ENCODE assay signal across 9 mouse cellular contexts in the genomic region with DNA sequence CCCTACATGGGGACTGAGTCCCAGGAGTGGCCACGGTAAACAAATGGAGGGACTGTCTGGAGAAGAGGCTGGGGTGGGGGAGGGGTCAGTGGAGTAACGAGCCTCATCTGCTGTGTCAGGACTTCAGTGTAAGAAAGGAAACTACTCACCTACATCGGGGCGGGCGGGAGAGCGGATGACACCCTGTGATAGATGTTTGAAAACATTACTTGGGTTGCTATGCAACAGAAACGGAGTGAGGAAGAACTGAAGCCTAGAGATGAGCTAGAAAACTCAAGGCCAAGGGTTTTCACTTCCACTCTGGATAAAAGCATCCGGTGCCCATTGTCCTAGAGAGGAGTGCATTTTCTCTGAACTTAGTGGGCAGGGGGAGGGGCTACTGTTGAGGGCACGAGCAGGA. TPM values are rescaled to one million over a fixed set of nuclear protein-coding genes. Genes with fewer than 3 reads are reported as not detected.
A peak's percentile ranks its signal among the peaks of the same experiment; 100 is the strongest.
DNase-seq lines count a peak whose midpoint lies in the region; ATAC-seq and TF ChIP-seq lines count a peak whose summit lies in the region.
"Had no signal": no experiment of that assay in that cellular context is flagged by ENCODE, and none has a peak within 500 bp of the region (broad histone marks: within the 10 kb centered on the region; RNA-seq: fewer than 3 reads in every experiment).

No protein-coding gene starts in this region.

- no peak for TF ChIP-seq CTCF in cerebellum, adult 2 months (IDR thresholded peaks at IDR 0.05; ENCODE audit: borderline replicate concordance, insufficient read depth, low read depth, low read length)

- no peaks in the 10 kb centered on the region for H3K9me3 ChIP-seq in neural tube, embryonic 11.5 days (ENCODE audit: control insufficient read depth, low read length)
- no peaks in the 10 kb centered on the region for H3K9me3 ChIP-seq in neural tube, embryonic 15.5 days (replicated peaks)

- 0 out of 2 replicates have a peak, but pooled peaks have one; percentile 45 for ATAC-seq in neural tube, embryonic 11.5 days (ENCODE audit: insufficient read depth, low FRiP score, low TSS enrichment)
- no peak for ATAC-seq in neural tube, embryonic 15.5 days (ENCODE audit: low FRiP score)
- no peak for ATAC-seq in cerebellum, adult (ENCODE audit: insufficient number of reproducible peaks, low FRiP score, low TSS enrichment)

- no peak overlapping the region for H3K9ac ChIP-seq in neural tube, embryonic 11.5 days (ENCODE audit: low read length)
- H3K9ac ChIP-seq in neural tube, embryonic 15.5 days (replicated peaks), result no peak overlapping the region

- no peak for DNase-seq in neural tube, embryonic 11.5 days (ENCODE audit: low spot score)
- DNase-seq in lung, postnatal 36 days, result peak; percentile 64
- peak; percentile 54 for DNase-seq in thymus, postnatal 14 days
- no peak for DNase-seq in cerebellum, adult 2 months
- DNase-seq: adrenal gland, adult 2 months had no signal

- H3K27ac ChIP-seq in neural tube, embryonic 11.5 days (ENCODE audit: low read depth, low read length), result no peak overlapping the region
- no peak overlapping the region for H3K27ac ChIP-seq in neural tube, embryonic 15.5 days (replicated peaks)
- peak overlapping the region; percentile 75 for H3K27ac ChIP-seq in brown adipose tissue, adult 24 weeks (replicated peaks; ENCODE audit: low read depth, low read length)
- H3K27ac ChIP-seq in cerebellum, adult 2 months (ENCODE audit: insufficient read depth, low read length), result no peak overlapping the region

- TF ChIP-seq POLR2A in cerebellum, adult 2 months (IDR thresholded peaks at IDR 0.05; ENCODE audit: borderline replicate concordance, insufficient read depth, low read length), result no peak

- H3K4me2 ChIP-seq in neural tube, embryonic 11.5 days (ENCODE audit: low read depth), result no peak overlapping the region
- no peak overlapping the region for H3K4me2 ChIP-seq in neural tube, embryonic 15.5 days
- H3K4me2 ChIP-seq: heart, embryonic 11.5 days had no signal

- no peaks in the 10 kb centered on the region for H3K36me3 ChIP-seq in neural tube, embryonic 11.5 days (ENCODE audit: control insufficient read depth, insufficient read depth, low read length)
- no peaks in the 10 kb centered on the region for H3K36me3 ChIP-seq in neural tube, embryonic 15.5 days

- H3K4me3 ChIP-seq in neural tube, embryonic 11.5 days (ENCODE audit: low read depth, low read length), result no peak overlapping the region
- no peak overlapping the region for H3K4me3 ChIP-seq in neural tube, embryonic 15.5 days (replicated peaks)
- H3K4me3 ChIP-seq in brown adipose tissue, adult 24 weeks (ENCODE audit: insufficient read depth, low read depth, low read length), result no peak overlapping the region
- H3K4me3 ChIP-seq in cerebellum, adult 2 months (replicated peaks; ENCODE audit: insufficient read depth, low read depth, low read length), result no peak overlapping the region

- H3K4me1 ChIP-seq in neural tube, embryonic 11.5 days (ENCODE audit: control insufficient read depth, insufficient read depth, low read length), result no peaks in the 10 kb centered on the region
- H3K4me1 ChIP-seq in neural tube, embryonic 15.5 days, result no peaks in the 10 kb centered on the region
- H3K4me1 ChIP-seq in brown adipose tissue, adult 24 weeks (ENCODE audit: control insufficient read depth, insufficient read depth, insufficient read length, low read length), result peaks cover 5% of the 10 kb centered on the region; the same call in 1 of the 2 replicates
- no peaks in the 10 kb centered on the region for H3K4me1 ChIP-seq in cerebellum, adult 2 months (ENCODE audit: control insufficient read depth, insufficient read depth, low read length)

- 43% methylated on average over 9 of the region's 9 CpGs for WGBS in neural tube, embryonic 11.5 days
- WGBS in neural tube, embryonic 15.5 days, result 28% methylated on average over 9 of the region's 9 CpGs
- WGBS in cerebellum, adult 2 months, result 24% methylated on average over 9 of the region's 9 CpGs

- H3K27me3 ChIP-seq in neural tube, embryonic 11.5 days (ENCODE audit: control insufficient read depth, insufficient read depth, low read length), result no peaks in the 10 kb centered on the region
- H3K27me3 ChIP-seq in neural tube, embryonic 15.5 days (replicated peaks), result no peaks in the 10 kb centered on the region
- no peaks in the 10 kb centered on the region for H3K27me3 ChIP-seq in cerebellum, adult 2 months (ENCODE audit: control insufficient read depth, insufficient read depth, low read length)

RNA-seq across cellular contexts. Expression of gene Cass4, which starts 6.3 kb away (rescaled TPM):
- polyA plus RNA-seq in neural tube, embryonic 11.5 days (2014; fragmentation: Nextera tagmentation; extraction: Ambion mirVana), result 0.14 and 0.36 TPM in 2 replicates
- polyA plus RNA-seq in neural tube, embryonic 15.5 days (2015; fragmentation: Nextera tagmentation; extraction: Ambion mirVana), result 0.17 and 1.1 TPM in 2 replicates
- 0.63 and 0.75 TPM in 2 replicates for polyA plus RNA-seq in brown adipose tissue, adult 24 weeks (2012; ENCODE audit: insufficient read depth, insufficient read length, missing spikeins)
- 0.11 and 0.14 TPM in 2 replicates for polyA plus RNA-seq in cerebellum, adult 2 months (2012; rRNA removed)

RNA-seq across cellular contexts. Expression of gene Cstf1, which starts 29.4 kb away (rescaled TPM):
- 45.6 and 46.2 TPM in 2 replicates for polyA plus RNA-seq in neural tube, embryonic 11.5 days (2014; fragmentation: Nextera tagmentation; extraction: Ambion mirVana)
- 22.4 and 27.5 TPM in 2 replicates for polyA plus RNA-seq in neural tube, embryonic 15.5 days (2015; fragmentation: Nextera tagmentation; extraction: Ambion mirVana)
- polyA plus RNA-seq in brown adipose tissue, adult 24 weeks (2012; ENCODE audit: insufficient read depth, insufficient read length, missing spikeins), result 12.8 and 13.6 TPM in 2 replicates
- 28.2 and 31.6 TPM in 2 replicates for polyA plus RNA-seq in cerebellum, adult 2 months (2012; rRNA removed)

RNA-seq across cellular contexts. Expression of gene Aurka, which starts 29.6 kb away (rescaled TPM):
- polyA plus RNA-seq in neural tube, embryonic 11.5 days (2014; fragmentation: Nextera tagmentation; extraction: Ambion mirVana), result 154 and 156 TPM in 2 replicates
- 11.7 and 34.1 TPM in 2 replicates for polyA plus RNA-seq in neural tube, embryonic 15.5 days (2015; fragmentation: Nextera tagmentation; extraction: Ambion mirVana)
- polyA plus RNA-seq in brown adipose tissue, adult 24 weeks (2012; ENCODE audit: insufficient read depth, insufficient read length, missing spikeins), result 1.3 TPM in 1 of 2 replicates, not detected in the other
- polyA plus RNA-seq in cerebellum, adult 2 months (2012; rRNA removed), result 2.1 and 2.2 TPM in 2 replicates

RNA-seq across cellular contexts. Expression of gene Rtf2, which starts 40.5 kb away (rescaled TPM):
- 100 and 105 TPM in 2 replicates for polyA plus RNA-seq in neural tube, embryonic 11.5 days (2014; fragmentation: Nextera tagmentation; extraction: Ambion mirVana)
- 89.8 and 93.4 TPM in 2 replicates for polyA plus RNA-seq in neural tube, embryonic 15.5 days (2015; fragmentation: Nextera tagmentation; extraction: Ambion mirVana)
- polyA plus RNA-seq in brown adipose tissue, adult 24 weeks (2012; ENCODE audit: insufficient read depth, insufficient read length, missing spikeins), result 91.4 and 101 TPM in 2 replicates
- 81.7 and 84.4 TPM in 2 replicates for polyA plus RNA-seq in cerebellum, adult 2 months (2012; rRNA removed)

RNA-seq across cellular contexts. Expression of gene Fam210b, which starts 54.5 kb away (rescaled TPM):
- 36.7 and 42.2 TPM in 2 replicates for polyA plus RNA-seq in neural tube, embryonic 11.5 days (2014; fragmentation: Nextera tagmentation; extraction: Ambion mirVana)
- 18.7 and 19.5 TPM in 2 replicates for polyA plus RNA-seq in neural tube, embryonic 15.5 days (2015; fragmentation: Nextera tagmentation; extraction: Ambion mirVana)
- polyA plus RNA-seq in brown adipose tissue, adult 24 weeks (2012; ENCODE audit: insufficient read depth, insufficient read length, missing spikeins), result 8.7 and 14.8 TPM in 2 replicates
- 13.0 and 14.0 TPM in 2 replicates for polyA plus RNA-seq in cerebellum, adult 2 months (2012; rRNA removed)

Comparison
In these comparisons a context has a peak if more than half of its experiments do, and no peak if none do; other contexts are left out.
1. DNase-seq: peak in lung, postnatal 36 days (single experiment) and thymus, postnatal 14 days (single experiment); none in neural tube, embryonic 11.5 days (single experiment) and cerebellum, adult 2 months (0 of 2).